Mouse (Mus musculus): Measurements from ENCODE around the gene AI597479. TPM values are rescaled to one million over a fixed set of nuclear protein-coding genes. Genes with fewer than 3 reads are reported as not detected.

The AI597479 gene
- 4.2 and 4.5 TPM in 2 replicates for polyA plus RNA-seq (2012; rRNA removed)

DNA sequence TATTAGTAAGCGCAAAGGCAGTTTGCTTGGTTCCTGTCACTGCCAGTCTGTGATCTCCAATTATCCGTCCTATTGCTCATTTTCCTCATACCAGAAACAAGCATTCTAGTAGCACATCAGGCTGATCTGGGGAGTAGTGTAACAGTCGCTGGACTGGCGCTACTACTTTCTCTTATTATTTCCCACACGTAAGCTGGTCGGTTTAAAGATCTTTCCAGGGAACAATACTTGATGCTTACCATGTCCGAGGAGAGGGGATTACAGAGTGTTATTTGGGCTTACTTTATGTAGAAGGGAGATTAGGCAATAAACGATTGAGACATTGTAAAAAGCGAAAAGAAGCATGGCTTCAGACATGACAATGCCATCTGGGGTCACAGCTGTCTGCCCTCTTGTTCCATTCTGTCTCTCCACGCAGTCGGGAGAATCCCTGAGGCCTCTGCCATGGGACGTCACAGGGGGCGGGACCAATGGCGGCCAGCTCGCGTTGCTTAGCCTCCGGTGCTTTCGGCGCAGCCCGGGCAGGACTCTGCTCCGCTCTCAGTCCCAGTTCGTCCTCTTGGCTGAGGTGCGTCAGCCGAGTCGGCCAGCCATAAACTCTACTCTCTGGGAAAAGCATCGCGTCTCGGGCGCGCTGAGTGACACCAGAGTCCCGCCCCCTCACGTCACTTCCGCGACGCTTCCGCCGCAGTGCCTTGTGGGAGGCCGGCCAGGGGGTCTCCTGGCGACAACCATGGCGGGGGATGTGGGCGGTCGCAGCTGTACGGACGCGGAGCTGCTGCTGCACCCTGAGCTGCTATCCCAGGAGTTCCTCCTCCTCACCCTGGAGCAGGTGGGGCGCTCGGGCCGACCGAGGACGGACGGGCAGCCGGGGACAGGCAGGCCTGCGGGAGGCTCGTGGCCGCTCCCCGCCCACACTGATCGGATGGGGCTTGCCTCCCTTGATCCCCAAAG is at the start of gene AI597479, which contains the start of gene Tgfbrap1:
Gene AI597479 (plus strand): TSS at position 680 of the 954 bp plus-strand sequence.
Gene Tgfbrap1 (minus strand): TSS at position 607 of the 954 bp plus-strand sequence.

Other genes with a start within 250 kb of the AI597479 start
- 19.6 and 21.7 TPM in 2 replicates for gene Mrps9, start 247.5 kb upstream of the AI597479 start, polyA plus RNA-seq (2012; rRNA removed)
- gene Gpr45, start 145.8 kb upstream of the AI597479 start, polyA plus RNA-seq (2012; rRNA removed) = 0.03 and 0.12 TPM in 2 replicates
- gene Tgfbrap1, start 73 bp upstream of the AI597479 start, polyA plus RNA-seq (2012; rRNA removed) = 4.8 and 5.7 TPM in 2 replicates
- gene Fhl2, start 98.3 kb downstream of the AI597479 start, polyA plus RNA-seq (2012; rRNA removed) = 3.7 and 5.0 TPM in 2 replicates

All from liver, embryonic 18 days (tissue).